Mouse (Mus musculus) embryonic facial prominence, embryonic 10.5 days (tissue): ENCODE data around the gene Gpr155. TPM values are rescaled to one million over a fixed set of nuclear protein-coding genes. Genes with fewer than 3 reads are reported as not detected.

Experiments used
- DNase-seq: peaks from one replicate; pipeline ENCODE4 v3.0.0-alpha.2; 2017; ENCODE audit warnings: low spot score
- H3K27ac ChIP-seq: fragments of 300-500 bp; sonication (generic); replicated peaks from 2 replicates; pipeline ENCODE4 v1.5.1; 2016; ENCODE audit warnings: mild to moderate bottlenecking
- H3K27me3 ChIP-seq: fragments of 300-500 bp; sonication (generic); replicated peaks from 2 replicates; pipeline ENCODE4 v1.6.1; 2016; ENCODE audit warnings: low read depth, mild to moderate bottlenecking; ENCODE audit not compliant: poor library complexity, severe bottlenecking
- H3K36me3 ChIP-seq: fragments of 300-500 bp; sonication (generic); replicated peaks from 2 replicates; pipeline ENCODE4 v1.6.1; 2016; ENCODE audit warnings: mild to moderate bottlenecking, moderate library complexity
- H3K4me1 ChIP-seq: fragments of 300-500 bp; sonication (generic); 2 replicates; pipeline ENCODE4 v1.6.1; 2016
- H3K4me3 ChIP-seq: fragments of 300-500 bp; sonication (generic); 2 replicates; pipeline ENCODE4 v1.5.1; 2016; ENCODE audit warnings: mild to moderate bottlenecking, moderate library complexity
- H3K9me3 ChIP-seq: fragments of 300-500 bp; sonication (generic); 2 replicates; pipeline ENCODE4 v1.6.1; 2016; ENCODE audit warnings: mild to moderate bottlenecking
- WGBS: fragments of 180-500 bp; shearing (Covaris S2); methylation state at CpG from one replicate; pipeline ENCODE4 v1.1.7; 2016; 5-methylcytosine and 5-hydroxymethylcytosine counted together
- polyA plus RNA-seq: library from polyadenylated mRNA; unstranded; fragments of >200 nt; fragmentation: Nextera tagmentation; extraction: Ambion mirVana; gene quantifications from 2 replicates; pipeline ENCODE4 v1.2.1, GENCODE M21; 2016

Gpr155 gene
- polyA plus RNA-seq, 1 experiment from 2014 or later: 4.3 TPM

GRCm38 (mm10) chr2:73347136-73347535, 39.2 kb downstream of the Gpr155 start:
- Histone ChIP-seq H3K4me1 (peaks cover 44% of the 10 kb centered on the region), H3K27ac (peak overlapping the region; percentile 55; the same call in 1 of the 2 replicates), H3K4me3 (no peak overlapping the region), H3K36me3 (no peaks in the 10 kb centered on the region), H3K27me3 (0 out of 2 replicates have a peak, but pooled peaks cover 4% of the 10 kb centered on the region), H3K9me3 (no peaks in the 10 kb centered on the region)
- 41% methylated on average over 6 of the region's 6 CpGs for WGBS
- peak; percentile 50 for DNase-seq

GRCm38 (mm10) chr2:73346345-73347086, 39.9 kb downstream of the Gpr155 start:
- 72% methylated on average over 13 of the region's 13 CpGs for WGBS
- Histone ChIP-seq H3K27ac (peak overlapping the region; percentile 55), H3K4me3 (no peak overlapping the region), H3K36me3 (no peaks in the 10 kb centered on the region), H3K27me3 (0 out of 2 replicates have a peak, but pooled peaks cover 4% of the 10 kb centered on the region), H3K4me1 (peaks cover 37% of the 10 kb centered on the region), H3K9me3 (no peaks in the 10 kb centered on the region)
- no peak for DNase-seq

DNA sequence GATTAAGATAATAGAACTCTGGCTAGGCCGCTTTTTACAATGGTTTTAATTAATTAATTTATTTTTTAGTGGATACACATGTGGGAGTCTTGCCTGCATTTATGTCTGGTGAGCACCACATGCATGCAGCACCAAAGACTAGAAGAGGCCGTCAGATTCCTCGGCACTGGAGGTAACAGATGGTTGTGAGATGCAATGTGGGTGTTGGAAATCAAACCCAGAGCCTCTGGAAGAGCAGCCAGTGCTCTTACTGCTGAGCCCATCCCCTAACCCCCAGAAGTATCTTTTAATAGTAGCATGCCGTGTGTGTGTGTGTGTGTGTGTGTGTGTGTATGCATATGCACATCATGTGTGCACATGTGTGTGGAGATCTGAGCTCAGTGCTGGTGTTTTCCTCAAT, 41.2 kb downstream of the Gpr155 start:
- WGBS: 75% methylated on average over 4 of the region's 4 CpGs
- H3K4me1 ChIP-seq: peaks cover 34% of the 10 kb centered on the region
- no peak overlapping the region for H3K27ac ChIP-seq
- no peaks in the 10 kb centered on the region for H3K36me3 ChIP-seq
- H3K4me3 ChIP-seq: no peak overlapping the region
- no peaks in the 10 kb centered on the region for H3K9me3 ChIP-seq
- H3K27me3 ChIP-seq: 0 out of 2 replicates have a peak, but pooled peaks cover 2% of the 10 kb centered on the region
- no peak for DNase-seq

DNA sequence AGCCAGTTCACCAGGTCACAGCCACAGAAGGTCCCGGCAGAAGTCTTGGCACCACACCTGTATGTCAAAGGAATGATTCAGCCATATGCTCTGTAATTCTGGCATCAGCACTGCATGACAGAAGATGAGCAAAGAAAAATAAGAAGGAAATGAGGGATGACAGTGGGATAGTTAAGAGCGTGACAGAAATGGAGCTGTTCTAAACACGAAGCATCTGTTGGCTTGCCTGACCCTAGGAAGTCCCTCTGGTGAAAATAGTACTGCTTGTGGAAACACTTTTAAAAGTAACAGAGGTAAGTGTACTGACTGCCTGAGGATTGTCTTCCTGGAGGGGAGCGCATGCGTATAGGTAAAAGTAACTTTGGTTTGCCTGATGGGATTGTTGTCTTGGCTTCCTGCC, 42.7 kb downstream of the Gpr155 start:
- H3K4me3 ChIP-seq: no peak overlapping the region
- no peaks in the 10 kb centered on the region for H3K36me3 ChIP-seq
- WGBS: 90% methylated on average over 5 of the region's 5 CpGs
- H3K27me3 ChIP-seq: no peaks in the 10 kb centered on the region
- peaks cover 28% of the 10 kb centered on the region for H3K4me1 ChIP-seq
- no peak for DNase-seq
- no peaks in the 10 kb centered on the region for H3K9me3 ChIP-seq
- H3K27ac ChIP-seq: no peak overlapping the region

GRCm38 (mm10) chr2:73338415-73338814, 48.0 kb downstream of the Gpr155 start:
- no peak overlapping the region for H3K4me3 ChIP-seq
- H3K27ac ChIP-seq: no peak overlapping the region
- H3K4me1 ChIP-seq: no peaks in the 10 kb centered on the region
- no peaks in the 10 kb centered on the region for H3K9me3 ChIP-seq
- DNase-seq: no peak
- no peaks in the 10 kb centered on the region for H3K36me3 ChIP-seq
- no peaks in the 10 kb centered on the region for H3K27me3 ChIP-seq
- 77% methylated on average over 8 of the region's 8 CpGs for WGBS

DNA sequence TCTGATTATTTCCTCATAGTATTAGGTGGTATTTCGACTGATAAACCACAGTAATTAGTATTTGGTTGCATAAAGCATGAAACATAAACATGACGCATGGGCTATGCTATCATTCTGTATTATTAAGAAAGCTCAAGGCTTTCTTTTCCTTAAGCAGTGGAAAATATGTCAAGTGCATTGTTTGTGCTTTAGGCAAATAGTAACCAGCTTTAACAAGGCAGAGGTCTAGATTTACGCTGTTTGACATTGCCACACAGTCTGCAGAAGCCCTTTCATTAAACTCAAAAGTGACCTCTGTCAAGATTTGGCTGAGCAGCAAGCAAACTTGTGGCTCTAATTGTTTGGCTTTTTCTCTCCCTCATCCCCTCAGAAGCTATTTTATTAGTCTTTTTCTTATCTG, 50.4 kb downstream of the Gpr155 start:
- no peak for DNase-seq
- Histone ChIP-seq H3K27me3 (no peaks in the 10 kb centered on the region), H3K27ac (no peak overlapping the region), H3K9me3 (no peaks in the 10 kb centered on the region), H3K4me3 (no peak overlapping the region), H3K36me3 (no peaks in the 10 kb centered on the region), H3K4me1 (no peaks in the 10 kb centered on the region)
- 93% methylated on average over 3 of the region's 3 CpGs for WGBS

- Histone ChIP-seq H3K9me3 (no peaks in the 10 kb centered on the region), H3K4me1 (no peaks in the 10 kb centered on the region), H3K36me3 (no peaks in the 10 kb centered on the region), H3K27ac (no peak overlapping the region), H3K4me3 (no peak overlapping the region), H3K27me3 (no peaks in the 10 kb centered on the region)
- DNase-seq: no peak
- 93% methylated on average over 5 of the region's 5 CpGs for WGBS
These were observed 60.5 kb downstream of the Gpr155 start for GRCm38 (mm10) chr2:73325871-73326270.

DNA sequence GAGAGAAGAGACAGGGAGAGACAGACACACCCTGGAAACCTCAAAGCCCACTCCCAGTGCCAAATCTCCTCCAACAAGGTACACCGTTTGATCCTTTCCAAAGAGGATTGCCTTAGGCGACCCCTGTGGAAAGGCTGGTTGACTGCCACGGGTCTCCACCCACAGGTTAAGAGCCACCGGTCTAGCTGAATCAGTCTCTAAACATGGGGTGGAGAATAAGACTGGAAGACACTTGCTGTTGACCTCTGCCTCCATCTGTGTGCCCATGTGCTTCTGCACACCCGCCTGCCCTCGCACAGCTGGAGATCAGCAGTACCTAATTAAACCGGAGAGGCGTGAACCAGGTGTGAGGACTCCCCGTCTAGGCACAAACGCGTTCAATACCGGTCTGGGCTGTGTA, 63.4 kb downstream of the Gpr155 start:
- H3K4me1 ChIP-seq: no peaks in the 10 kb centered on the region
- H3K36me3 ChIP-seq: no peaks in the 10 kb centered on the region; the same call in 1 of the 2 replicates
- H3K27ac ChIP-seq: no peak overlapping the region
- no peak overlapping the region for H3K4me3 ChIP-seq
- DNase-seq: no peak
- H3K27me3 ChIP-seq: no peaks in the 10 kb centered on the region
- H3K9me3 ChIP-seq: no peaks in the 10 kb centered on the region
- 72% methylated on average over 12 of the region's 12 CpGs for WGBS

GRCm38 (mm10) chr2:73319218-73319617, 67.2 kb downstream of the Gpr155 start:
- no peaks in the 10 kb centered on the region for H3K4me1 ChIP-seq
- H3K27ac ChIP-seq: no peak overlapping the region
- no peak for DNase-seq
- peaks cover 3% of the 10 kb centered on the region; the same call in 1 of the 2 replicates for H3K36me3 ChIP-seq
- H3K4me3 ChIP-seq: no peak overlapping the region
- no peaks in the 10 kb centered on the region for H3K27me3 ChIP-seq
- WGBS: 86% methylated on average over 5 of the region's 5 CpGs
- H3K9me3 ChIP-seq: no peaks in the 10 kb centered on the region

- Histone ChIP-seq H3K36me3 (peaks cover 3% of the 10 kb centered on the region; the same call in 1 of the 2 replicates), H3K4me1 (peaks cover 5% of the 10 kb centered on the region), H3K27me3 (no peaks in the 10 kb centered on the region), H3K4me3 (no peak overlapping the region), H3K27ac (no peak overlapping the region), H3K9me3 (no peaks in the 10 kb centered on the region)
- DNase-seq: no peak
- 94% methylated on average over 9 of the region's 9 CpGs for WGBS
These were observed 68.9 kb downstream of the Gpr155 start for GRCm38 (mm10) chr2:73317426-73317825.

DNA sequence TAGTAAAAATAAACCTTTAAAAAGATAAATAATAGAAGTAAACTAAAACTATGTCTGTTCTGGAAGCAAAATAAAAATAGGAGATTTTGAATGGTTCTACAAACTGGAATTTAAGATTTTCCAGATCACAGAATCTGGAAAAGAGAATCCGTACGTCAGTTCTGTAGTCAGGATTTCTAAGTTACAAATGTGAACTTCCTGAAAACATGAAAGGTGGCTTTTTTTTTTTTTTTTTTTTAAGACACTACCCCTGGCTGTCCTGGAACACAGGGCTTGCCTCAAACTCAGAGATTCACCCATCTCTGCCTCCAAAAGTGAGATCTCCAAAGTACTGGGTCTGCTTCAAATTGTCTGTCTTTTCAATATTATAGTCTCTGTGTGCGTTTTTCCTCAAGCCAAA, 72.1 kb downstream of the Gpr155 start:
- no peak overlapping the region for H3K4me3 ChIP-seq
- 89% methylated on average over 3 of the region's 3 CpGs for WGBS
- DNase-seq: no peak

DNA sequence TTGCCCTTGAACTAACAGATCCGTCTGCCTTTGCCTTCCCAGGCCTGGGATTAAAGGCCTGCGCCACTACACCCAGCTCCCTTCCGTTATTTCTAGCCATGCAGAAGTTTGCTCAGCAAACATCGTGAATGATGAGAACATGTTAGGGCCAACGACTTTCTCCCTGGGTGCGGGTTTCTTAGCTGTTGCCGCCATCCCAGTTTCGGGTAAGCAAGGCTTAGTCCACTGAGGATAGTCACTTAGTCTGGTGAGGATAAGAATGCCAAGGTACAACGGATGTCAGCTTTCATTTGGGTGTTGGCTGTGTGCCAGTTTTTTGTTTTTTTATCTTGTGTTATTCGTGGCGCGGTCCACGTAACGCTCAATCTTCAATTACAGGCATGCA, 73.3 kb downstream of the Gpr155 start:
- Histone ChIP-seq H3K4me3 (peak overlapping the region; percentile 74), H3K36me3 (peaks cover 24% of the 10 kb centered on the region), H3K9me3 (no peaks in the 10 kb centered on the region), H3K27me3 (no peaks in the 10 kb centered on the region), H3K4me1 (peaks cover 15% of the 10 kb centered on the region), H3K27ac (peak overlapping the region; percentile 76)
- WGBS: 52% methylated on average over 14 of the region's 14 CpGs
- DNase-seq: peak; percentile 42

More for the DNA sequence above, 72.1 kb downstream of the Gpr155 start:
- H3K36me3 ChIP-seq: peaks cover 12% of the 10 kb centered on the region
- H3K27me3 ChIP-seq: no peaks in the 10 kb centered on the region
- no peak overlapping the region for H3K27ac ChIP-seq
- peaks cover 15% of the 10 kb centered on the region for H3K4me1 ChIP-seq
- H3K9me3 ChIP-seq: no peaks in the 10 kb centered on the region
